Mouse (Mus musculus) E14TG2a.4 (cell line): ENCODE results near the gene Dpf1.

Source experiments
- CTCF ChIP-seq: conservative IDR thresholded peaks from 2 replicates; pipeline ENCODE4 v1.5.1; 2014; ENCODE audit warnings: low read length
- NANOG ChIP-seq: IDR thresholded peaks from 2 replicates; pipeline ENCODE4 v1.6.1; 2014; ENCODE audit warnings: borderline replicate concordance, low read length, mixed read lengths
- POU5F1 ChIP-seq: IDR thresholded peaks from 2 replicates; pipeline ENCODE4 v1.6.1; 2014; ENCODE audit warnings: low read length, borderline replicate concordance

DNA sequence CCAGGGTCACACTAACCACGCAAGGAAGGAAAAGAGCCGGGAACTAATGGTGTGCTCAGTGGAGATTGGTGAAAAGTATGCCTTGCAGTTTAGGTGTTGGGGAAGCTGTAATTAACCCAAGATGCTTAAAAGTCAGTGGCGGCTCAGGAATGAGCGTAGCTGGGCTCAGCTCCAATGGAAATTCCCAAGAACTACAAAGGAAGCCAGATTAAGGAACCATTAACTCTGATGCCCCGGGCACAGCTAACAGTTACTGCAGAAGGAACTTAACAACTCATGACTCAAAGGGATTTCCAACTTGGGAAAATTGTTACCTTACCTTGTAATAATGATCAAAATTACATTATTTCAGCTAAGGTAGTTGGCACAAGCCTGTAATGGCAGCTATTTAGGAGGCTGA lies 27.0 kb upstream of the Dpf1 start:
- TF ChIP-seq CTCF = no peak
- no peak for TF ChIP-seq POU5F1
- TF ChIP-seq NANOG = no peak
